Comparison of ENCODE assay signal across 14 mouse cellular contexts in the genomic region with DNA sequence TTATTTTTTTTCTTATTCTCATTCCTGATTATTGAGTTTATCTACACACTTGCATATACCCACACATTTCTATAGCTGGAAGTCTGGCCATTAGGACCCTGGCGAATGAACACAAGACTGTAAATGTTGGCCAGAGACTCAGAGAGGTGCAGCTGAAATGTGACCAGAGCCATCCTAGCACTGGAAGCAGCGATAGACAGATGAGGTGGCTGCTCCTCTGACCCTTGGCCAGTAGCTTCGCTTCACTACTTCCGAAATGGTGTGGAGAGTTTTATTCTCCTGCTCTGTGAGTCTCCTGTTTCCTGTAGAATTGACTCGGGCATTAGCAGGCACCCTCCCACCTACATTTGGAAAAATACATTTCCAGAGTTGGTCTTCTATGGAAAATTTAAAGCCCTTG.
A peak's percentile ranks its signal among the peaks of the same experiment; 100 is the strongest.
DNase-seq lines count a peak whose midpoint lies in the region; ATAC-seq and TF ChIP-seq lines count a peak whose summit lies in the region.
"Had no signal": no experiment of that assay in that cellular context is flagged by ENCODE, and none has a peak within 500 bp of the region (broad histone marks: within the 10 kb centered on the region; RNA-seq: fewer than 3 reads in every experiment).

No protein-coding gene starts in this region.

- H3K4me1 ChIP-seq in heart, embryonic 10.5 days, result peaks cover 33% of the 10 kb centered on the region
- H3K4me1 ChIP-seq in liver, postnatal 0 days (ENCODE audit: insufficient read depth), result peaks cover 16% of the 10 kb centered on the region
- peaks cover 8% of the 10 kb centered on the region; the same call in 1 of the 2 replicates for H3K4me1 ChIP-seq in midbrain, embryonic 14.5 days (ENCODE audit: control insufficient read depth, insufficient read depth, low read length)

- no peak overlapping the region for H3K9ac ChIP-seq in liver, postnatal 0 days (replicated peaks)
- H3K9ac ChIP-seq in midbrain, embryonic 14.5 days (replicated peaks; ENCODE audit: low read length), result no peak overlapping the region
- H3K9ac ChIP-seq: neural tube, embryonic 12.5 days had no signal

- no peaks in the 10 kb centered on the region for H3K27me3 ChIP-seq in heart, embryonic 10.5 days (ENCODE audit: insufficient read depth, poor library complexity, severe bottlenecking)
- H3K27me3 ChIP-seq in liver, postnatal 0 days (ENCODE audit: insufficient read depth, low read length), result no peaks in the 10 kb centered on the region
- no peaks in the 10 kb centered on the region for H3K27me3 ChIP-seq in midbrain, embryonic 14.5 days (ENCODE audit: control insufficient read depth, insufficient read depth, low read length)
- H3K27me3 ChIP-seq: neural tube, embryonic 12.5 days; Patski had no signal

- 72% methylated on average over 5 of the region's 5 CpGs for WGBS in heart, embryonic 10.5 days
- 71% methylated on average over 5 of the region's 5 CpGs for WGBS in liver, postnatal 0 days (ENCODE audit: insufficient replicate concordance)
- WGBS in midbrain, embryonic 14.5 days, result 62% methylated on average over 5 of the region's 5 CpGs

- H3K27ac ChIP-seq in heart, embryonic 10.5 days, result peak overlapping the region; percentile 37
- H3K27ac ChIP-seq in liver, postnatal 0 days (ENCODE audit: low read depth), result 0 out of 2 replicates have a peak overlapping the region, but pooled peaks have one; percentile 30
- no peak overlapping the region for H3K27ac ChIP-seq in midbrain, embryonic 14.5 days (replicated peaks; ENCODE audit: low read depth, low read length)
- H3K27ac ChIP-seq: embryonic facial prominence, embryonic 10.5 days; heart, adult 2 months; neural tube, embryonic 12.5 days had no signal

- no peak for TF ChIP-seq EP300 in liver, postnatal 0 days (IDR thresholded peaks at IDR 0.05; ENCODE audit: low read depth)

- no peak for TF ChIP-seq CTCF in liver, postnatal 0 days (IDR thresholded peaks at IDR 0.05; ENCODE audit: low read depth)

- peak overlapping the region; percentile 20; the same call in 1 of the 2 replicates for H3K4me2 ChIP-seq in liver, postnatal 0 days (ENCODE audit: low read depth, low read length)
- H3K4me2 ChIP-seq in midbrain, embryonic 14.5 days (ENCODE audit: low read length), result no peak overlapping the region
- H3K4me2 ChIP-seq: neural tube, embryonic 12.5 days had no signal

- H3K36me3 ChIP-seq in heart, embryonic 10.5 days, result no peaks in the 10 kb centered on the region
- H3K36me3 ChIP-seq in liver, postnatal 0 days (replicated peaks; ENCODE audit: insufficient read depth, low read length), result no peaks in the 10 kb centered on the region
- H3K36me3 ChIP-seq in midbrain, embryonic 14.5 days (ENCODE audit: control insufficient read depth, insufficient read depth, low read length), result no peaks in the 10 kb centered on the region
- H3K36me3 ChIP-seq: embryonic facial prominence, embryonic 10.5 days; neural tube, embryonic 12.5 days had no signal

- ATAC-seq in liver, postnatal 0 days, result no peak
- no peak for ATAC-seq in midbrain, embryonic 14.5 days (ENCODE audit: low FRiP score, low TSS enrichment)
- ATAC-seq: Patski had no signal

- H3K9me3 ChIP-seq in heart, embryonic 10.5 days, result no peaks in the 10 kb centered on the region
- H3K9me3 ChIP-seq in liver, postnatal 0 days (ENCODE audit: low read length), result no peaks in the 10 kb centered on the region
- no peaks in the 10 kb centered on the region for H3K9me3 ChIP-seq in midbrain, embryonic 14.5 days (ENCODE audit: control insufficient read depth, low read length)
- H3K9me3 ChIP-seq: embryonic facial prominence, embryonic 10.5 days; neural tube, embryonic 12.5 days had no signal

- DNase-seq in heart, embryonic 10.5 days (ENCODE audit: low spot score), result no peak
- DNase-seq in heart, postnatal 4 days, result no peak
- peak; percentile 66 for DNase-seq in kidney, adult 9 months
- DNase-seq in kidney, postnatal 4 days, result peak; percentile 28 to 53
- DNase-seq in liver, postnatal 0 days, result no peak
- no peak for DNase-seq in lung, postnatal 36 days
- DNase-seq in layer of hippocampus, adult 18-20 months (ENCODE audit: low spot score in 2 of 2), result no peak
- no peak for DNase-seq in midbrain, embryonic 14.5 days
- DNase-seq: cerebellum, adult 11 months; heart, adult 2 months; lung, adult 2 months had no signal

- H3K4me3 ChIP-seq in heart, embryonic 10.5 days, result no peak overlapping the region
- no peak overlapping the region for H3K4me3 ChIP-seq in liver, postnatal 0 days (ENCODE audit: low read depth, low read length)
- H3K4me3 ChIP-seq in midbrain, embryonic 14.5 days (replicated peaks; ENCODE audit: low read depth, low read length), result no peak overlapping the region
- H3K4me3 ChIP-seq: embryonic facial prominence, embryonic 10.5 days; heart, adult 2 months; neural tube, embryonic 12.5 days had no signal

Comparison
In these comparisons a context has a peak if more than half of its experiments do, and no peak if none do; other contexts are left out.
1. DNase-seq: peak in kidney, adult 9 months (single experiment) and kidney, postnatal 4 days (2 of 2); none in heart, embryonic 10.5 days (single experiment), heart, postnatal 4 days (single experiment), liver, postnatal 0 days (single experiment), lung, postnatal 36 days (single experiment), layer of hippocampus, adult 18-20 months (0 of 2) and midbrain, embryonic 14.5 days (single experiment).